Mouse (Mus musculus) kidney, postnatal 0 days (tissue): ENCODE measurements around the gene Cep250. TPM values are rescaled to one million over a fixed set of nuclear protein-coding genes. Genes with fewer than 3 reads are reported as not detected.

Source experiments
- ATAC-seq: fragments of 200-750 bp; cut with Nextera tagmentation; replicated peaks from 2 replicates; pipeline ENCODE4 v1.8.0; 2017; ENCODE audit warnings: low read depth, moderate number of reproducible peaks, moderate TSS enrichment, moderate library complexity; ENCODE audit not compliant: low FRiP score
- DNase-seq: peaks from one replicate; pipeline ENCODE4 v3.0.0-alpha.2; 2016; ENCODE audit warnings: low spot score
- H3K27ac ChIP-seq: fragments of 300-500 bp; sonication (generic); 2 replicates; pipeline ENCODE4 v1.5.1; 2014; ENCODE audit warnings: mild to moderate bottlenecking
- H3K27me3 ChIP-seq: fragments of 300-500 bp; sonication (generic); 2 replicates; pipeline ENCODE4 v1.6.1; 2014; ENCODE audit warnings: low read length, mixed read lengths; ENCODE audit not compliant: insufficient read depth
- H3K36me3 ChIP-seq: fragments of 300-500 bp; sonication (generic); 2 replicates; pipeline ENCODE4 v1.6.1; 2014; ENCODE audit warnings: low read length, mixed read lengths; ENCODE audit not compliant: insufficient read depth
- H3K4me1 ChIP-seq: fragments of 300-500 bp; sonication (generic); replicated peaks from 2 replicates; pipeline ENCODE4 v1.6.1; 2014; ENCODE audit warnings: antibody characterized with exemption, low read length, mixed read lengths; ENCODE audit not compliant: insufficient read depth
- H3K4me2 ChIP-seq: fragments of 300-500 bp; sonication (generic); 2 replicates; pipeline ENCODE4 v1.6.1; 2014; ENCODE audit warnings: mild to moderate bottlenecking, low read length, moderate library complexity, mixed read lengths
- H3K4me3 ChIP-seq: fragments of 300-500 bp; sonication (generic); replicated peaks from 2 replicates; pipeline ENCODE4 v1.5.1; 2014; ENCODE audit warnings: low read depth, low read length
- H3K9ac ChIP-seq: fragments of 300-500 bp; sonication (generic); 2 replicates; pipeline ENCODE4 v1.6.1; 2014; ENCODE audit warnings: low read depth, low read length
- H3K9me3 ChIP-seq: fragments of 300-500 bp; sonication (generic); replicated peaks from 2 replicates; pipeline ENCODE4 v1.6.1; 2016; ENCODE audit warnings: low read length, inconsistent platforms, mixed read lengths
- CTCF ChIP-seq: IDR thresholded peaks from 2 replicates; pipeline ENCODE4 v1.5.1; 2016; ENCODE audit warnings: antibody characterized with exemption, low read depth, mild to moderate bottlenecking, moderate library complexity
- WGBS: fragments of 180-500 bp; shearing (Covaris S2); extraction: QIAGEN DNeasy Blood & Tissue Kit; methylation state at CpG from one replicate; pipeline ENCODE4 v1.1.7; 2014; 5-methylcytosine and 5-hydroxymethylcytosine counted together
- polyA plus RNA-seq: library from polyadenylated mRNA; unstranded; fragments of >200 nt; fragmentation: Nextera tagmentation; extraction: Ambion mirVana; gene quantifications from 2 replicates; pipeline ENCODE4 v1.2.1, GENCODE M21; 2015

Gene Cep250
- polyA plus RNA-seq, 1 experiment from 2014 or later = 10.1 TPM

DNA sequence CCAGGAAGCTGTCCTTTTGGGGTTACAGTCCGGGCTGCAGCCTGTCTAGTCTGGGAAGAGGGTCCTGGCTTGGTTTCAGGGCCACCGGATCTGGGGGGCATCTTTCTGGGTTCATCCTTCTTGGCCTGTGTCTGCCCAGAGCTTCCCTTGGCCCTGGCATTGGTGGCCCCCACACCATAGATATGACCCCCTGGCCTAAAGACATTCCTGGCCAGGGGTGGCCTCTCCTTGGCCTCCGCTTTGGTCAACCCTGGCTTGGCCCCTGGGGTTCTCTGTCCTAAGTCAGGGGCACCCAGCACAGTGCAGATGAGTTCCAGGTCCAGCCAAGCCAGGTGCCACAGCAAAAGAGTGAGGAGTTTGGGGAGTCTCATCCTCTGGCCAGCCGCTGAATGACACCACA is 11.6 kb upstream of the Cep250 start:
- H3K4me2 ChIP-seq = peak overlapping the region; percentile 28
- H3K36me3 ChIP-seq = no peaks in the 10 kb centered on the region
- 0 out of 2 replicates have a peak, but pooled peaks cover 4% of the 10 kb centered on the region for H3K4me1 ChIP-seq
- H3K9me3 ChIP-seq = no peaks in the 10 kb centered on the region
- ATAC-seq (no peak), DNase-seq (no peak)
- TF ChIP-seq CTCF = no peak
- H3K27ac ChIP-seq = no peak overlapping the region
- no peak overlapping the region for H3K4me3 ChIP-seq
- no peaks in the 10 kb centered on the region for H3K27me3 ChIP-seq
- H3K9ac ChIP-seq = no peak overlapping the region
- WGBS = 70% methylated on average over 4 of the region's 4 CpGs

DNA sequence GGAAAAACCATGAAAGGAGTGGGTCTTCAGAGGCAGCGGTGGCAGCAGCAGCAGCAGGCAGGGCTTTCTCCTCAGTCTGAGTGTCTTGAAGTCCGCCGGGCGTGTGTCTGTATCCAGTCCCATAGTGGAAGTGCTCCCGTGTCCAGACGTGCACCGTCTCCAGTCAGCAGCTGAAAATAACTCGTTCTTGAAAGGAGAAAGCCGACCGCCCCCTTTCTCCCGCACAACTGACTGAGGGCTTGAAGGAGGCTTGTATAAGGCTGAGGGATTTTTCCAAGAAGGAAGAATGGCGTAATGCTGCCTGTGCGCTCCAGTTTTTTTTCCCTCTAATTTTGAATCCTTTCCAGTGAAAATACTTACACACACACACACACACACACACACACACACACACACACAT is 11.1 kb upstream of the Cep250 start, which contains the start of gene Gdf5:
Gdf5 (minus strand) TSS at position 244 of the 400 bp plus-strand sequence.
- TF ChIP-seq CTCF = no peak
- H3K4me2 ChIP-seq = peak within 1 kb of the TSS; percentile 28
- no peak within 1 kb of the TSS for H3K9ac ChIP-seq
- H3K4me1 ChIP-seq = 0 out of 2 replicates have a peak, but pooled peaks cover 4% of the 10 kb centered on the region
- no peak for ATAC-seq
- peak; percentile 61 for DNase-seq
- H3K27ac ChIP-seq = no peak within 1 kb of the TSS
- no peaks in the 10 kb centered on the region for H3K9me3 ChIP-seq
- no peaks in the 10 kb centered on the region for H3K36me3 ChIP-seq
- WGBS = 34% methylated on average over 13 of the region's 13 CpGs
- no peaks in the 10 kb centered on the region for H3K27me3 ChIP-seq
- H3K4me3 ChIP-seq = no peak within 1 kb of the TSS

DNA sequence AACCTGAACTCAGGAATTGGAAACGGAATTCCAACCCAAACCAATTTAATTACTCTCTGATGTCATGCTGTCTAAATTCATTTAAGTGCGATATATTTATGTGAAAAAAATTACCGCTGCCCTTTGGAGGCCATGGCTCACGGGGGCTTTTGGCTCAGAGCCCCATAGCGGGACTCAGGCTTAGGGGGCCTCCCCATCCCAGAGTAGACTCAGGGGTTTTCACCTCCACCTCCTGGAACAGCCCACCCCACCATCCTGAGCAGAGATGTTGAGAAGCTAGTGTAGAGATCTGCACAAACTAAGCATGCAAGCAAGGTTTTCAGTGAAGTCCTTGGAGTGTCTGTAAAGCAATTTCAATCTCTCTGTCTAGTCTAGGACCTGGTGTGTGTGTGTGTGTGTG is 10.7 kb upstream of the Cep250 start:
- DNase-seq (no peak), ATAC-seq (no peak)
- H3K9ac ChIP-seq = no peak overlapping the region
- 0 out of 2 replicates have a peak overlapping the region, but pooled peaks have one; percentile 28 for H3K4me2 ChIP-seq
- no peak overlapping the region for H3K4me3 ChIP-seq
- WGBS = 52% methylated on average over 5 of the region's 5 CpGs
- H3K36me3 ChIP-seq = no peaks in the 10 kb centered on the region
- no peak for TF ChIP-seq CTCF
- H3K9me3 ChIP-seq = no peaks in the 10 kb centered on the region
- no peaks in the 10 kb centered on the region for H3K27me3 ChIP-seq
- no peak overlapping the region for H3K27ac ChIP-seq
- 0 out of 2 replicates have a peak, but pooled peaks cover 4% of the 10 kb centered on the region for H3K4me1 ChIP-seq

DNA sequence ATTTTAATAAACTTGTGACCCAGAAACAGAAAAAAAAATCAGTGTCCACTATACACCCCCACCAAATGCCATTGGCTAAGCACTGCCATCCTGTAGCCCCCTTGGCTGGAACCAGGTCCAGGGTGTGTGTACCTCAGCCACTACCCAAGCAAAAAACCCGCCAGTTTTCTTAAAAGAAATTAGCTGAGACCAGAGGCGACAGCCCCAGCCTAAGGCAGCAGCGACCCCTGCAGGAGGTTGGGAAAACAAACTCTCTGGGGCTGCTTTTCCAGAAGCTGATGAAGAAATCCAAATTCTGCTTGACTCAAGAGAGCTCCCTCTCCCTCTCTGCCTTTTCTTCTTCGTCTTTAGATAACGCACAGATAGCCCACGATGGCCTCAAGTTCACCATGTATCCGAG is 10.2 kb upstream of the Cep250 start:
- ATAC-seq (no peak), DNase-seq (peak; percentile 87)
- Histone ChIP-seq H3K4me2 (no peak overlapping the region), H3K9me3 (no peaks in the 10 kb centered on the region), H3K9ac (no peak overlapping the region), H3K4me3 (no peak overlapping the region), H3K4me1 (0 out of 2 replicates have a peak, but pooled peaks cover 4% of the 10 kb centered on the region), H3K36me3 (no peaks in the 10 kb centered on the region), H3K27ac (no peak overlapping the region), H3K27me3 (no peaks in the 10 kb centered on the region)
- TF ChIP-seq CTCF = peak; percentile 88
- WGBS = 2% methylated on average over 7 of the region's 7 CpGs

DNA sequence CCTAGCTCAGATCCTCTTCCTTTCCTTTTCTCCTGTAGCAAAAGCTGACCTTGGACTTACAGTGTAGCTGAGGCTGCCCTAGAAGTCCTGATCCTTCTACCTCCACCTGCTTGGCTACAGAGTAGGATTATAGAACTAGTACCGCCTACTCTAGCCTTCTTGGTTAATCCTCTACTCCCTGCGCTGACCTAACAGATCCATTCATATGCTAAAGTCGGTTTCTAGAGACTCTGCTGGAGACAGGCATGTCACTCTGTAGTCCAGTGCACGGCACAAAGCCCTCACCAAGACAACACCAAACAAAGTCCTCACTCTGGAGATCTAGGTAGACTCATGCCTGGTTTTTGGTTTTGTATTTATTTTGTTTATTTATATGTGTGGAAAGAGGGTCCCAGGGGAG is 9.8 kb upstream of the Cep250 start:
- 32% methylated on average over 4 of the region's 4 CpGs for WGBS
- no peaks in the 10 kb centered on the region for H3K9me3 ChIP-seq
- no peaks in the 10 kb centered on the region for H3K36me3 ChIP-seq
- ATAC-seq = no peak
- no peak for DNase-seq
- H3K27ac ChIP-seq = no peak overlapping the region
- H3K4me1 ChIP-seq = 0 out of 2 replicates have a peak, but pooled peaks cover 4% of the 10 kb centered on the region
- TF ChIP-seq CTCF = no peak
- H3K4me3 ChIP-seq = no peak overlapping the region
- no peak overlapping the region for H3K4me2 ChIP-seq
- H3K9ac ChIP-seq = no peak overlapping the region
- no peaks in the 10 kb centered on the region for H3K27me3 ChIP-seq

DNA sequence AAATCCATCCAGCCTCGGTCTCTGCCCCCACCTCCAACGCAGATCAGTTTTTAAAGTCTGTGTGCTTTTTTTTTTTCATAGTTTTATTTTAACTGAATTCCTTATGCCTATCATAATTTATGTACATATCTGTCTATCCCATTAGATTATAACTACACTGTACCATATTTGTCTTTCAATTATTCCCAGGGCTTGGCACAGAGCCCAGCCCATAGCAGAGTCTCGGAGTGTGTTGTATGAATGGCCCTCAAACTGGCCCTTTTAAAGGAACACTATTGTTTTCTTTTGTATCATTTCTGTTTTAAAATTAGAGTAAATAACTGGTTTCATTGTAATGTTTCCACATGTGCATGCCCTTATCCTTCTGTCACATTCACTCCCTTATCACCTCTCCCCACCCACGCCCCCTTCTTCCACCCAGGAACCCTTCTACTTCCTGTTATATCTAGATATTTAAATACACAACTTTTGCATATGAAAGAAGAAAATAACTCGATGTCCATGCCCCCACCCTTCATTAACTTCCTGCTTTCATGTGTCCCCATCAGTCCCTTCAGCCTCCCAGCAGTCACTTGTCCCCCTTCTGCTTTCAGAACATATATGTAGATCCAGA is 8.8 kb upstream of the Cep250 start:
- Histone ChIP-seq H3K4me2 (no peak overlapping the region), H3K4me3 (no peak overlapping the region), H3K9me3 (no peaks in the 10 kb centered on the region), H3K4me1 (0 out of 2 replicates have a peak, but pooled peaks cover 4% of the 10 kb centered on the region), H3K27ac (no peak overlapping the region), H3K27me3 (no peaks in the 10 kb centered on the region), H3K36me3 (no peaks in the 10 kb centered on the region), H3K9ac (no peak overlapping the region)
- no peak for TF ChIP-seq CTCF
- DNase-seq (peak; percentile 26), ATAC-seq (no peak)
- 47% methylated on average over 5 of the region's 5 CpGs for WGBS
